Mouse (Mus musculus): ENCODE measurements at regions not wholly inside any gene's neighbourhood (a gene's known extent, or its start where the extent isn't known, plus 50 kb on each side); places are given as distances from the start of the nearest gene placed in this dataset.

GRCm38 (mm10) chr6:31718843-31719242, 155.1 kb upstream of the Podxl start:
- no peak for TF ChIP-seq CTCF (IDR thresholded peaks at IDR 0.05; ENCODE audit: borderline replicate concordance, control insufficient read depth, extremely low read depth, insufficient read depth, low read length, poor library complexity)
- no peak for TF ChIP-seq POLR2A (IDR thresholded peaks at IDR 0.05; ENCODE audit: control insufficient read depth, extremely low read depth, insufficient read depth, low read length, poor library complexity)
- Histone ChIP-seq H3K27ac (ENCODE audit: control insufficient read depth, insufficient read depth, low read length) (no peak overlapping the region), H3K27me3 (ENCODE audit: control insufficient read depth, insufficient read depth, low read length) (no peaks in the 10 kb centered on the region), H3K4me3 (ENCODE audit: control insufficient read depth, insufficient read depth, low read length) (no peak overlapping the region), H3K36me3 (ENCODE audit: control insufficient read depth, insufficient read depth, low read length) (no peaks in the 10 kb centered on the region), H3K4me1 (replicated peaks; ENCODE audit: control insufficient read depth, insufficient read depth, low read length) (no peaks in the 10 kb centered on the region)
- WGBS, result 90% methylated on average over 4 of the region's 4 CpGs
- DNase-seq, result no peak

GRCm38 (mm10) chr6:31717531-31717930, 153.8 kb upstream of the Podxl start:
- 30% methylated on average over 12 of the region's 12 CpGs for WGBS
- no peak overlapping the region for H3K4me3 ChIP-seq (ENCODE audit: control insufficient read depth, insufficient read depth, low read length)
- H3K27ac ChIP-seq (ENCODE audit: control insufficient read depth, insufficient read depth, low read length), result no peak overlapping the region
- H3K4me1 ChIP-seq (replicated peaks; ENCODE audit: control insufficient read depth, insufficient read depth, low read length), result no peaks in the 10 kb centered on the region
- no peak for DNase-seq
- no peaks in the 10 kb centered on the region for H3K27me3 ChIP-seq (ENCODE audit: control insufficient read depth, insufficient read depth, low read length)
- TF ChIP-seq POLR2A (IDR thresholded peaks at IDR 0.05; ENCODE audit: control insufficient read depth, extremely low read depth, insufficient read depth, low read length, poor library complexity), result no peak
- TF ChIP-seq CTCF (IDR thresholded peaks at IDR 0.05; ENCODE audit: borderline replicate concordance, control insufficient read depth, extremely low read depth, insufficient read depth, low read length, poor library complexity), result no peak
- no peaks in the 10 kb centered on the region for H3K36me3 ChIP-seq (ENCODE audit: control insufficient read depth, insufficient read depth, low read length)

- Histone ChIP-seq H3K27ac (ENCODE audit: control insufficient read depth, insufficient read depth, low read length) (no peak overlapping the region), H3K4me3 (ENCODE audit: control insufficient read depth, insufficient read depth, low read length) (no peak overlapping the region), H3K27me3 (ENCODE audit: control insufficient read depth, insufficient read depth, low read length) (no peaks in the 10 kb centered on the region), H3K4me1 (replicated peaks; ENCODE audit: control insufficient read depth, insufficient read depth, low read length) (no peaks in the 10 kb centered on the region), H3K36me3 (ENCODE audit: control insufficient read depth, insufficient read depth, low read length) (no peaks in the 10 kb centered on the region)
- WGBS, result 67% methylated on average over 3 of the region's 3 CpGs
- no peak for TF ChIP-seq CTCF (IDR thresholded peaks at IDR 0.05; ENCODE audit: borderline replicate concordance, control insufficient read depth, extremely low read depth, insufficient read depth, low read length, poor library complexity)
- no peak for TF ChIP-seq POLR2A (IDR thresholded peaks at IDR 0.05; ENCODE audit: control insufficient read depth, extremely low read depth, insufficient read depth, low read length, poor library complexity)
- no peak for DNase-seq
Measured at GRCm38 (mm10) chr6:31707256-31707655, 143.5 kb upstream of the Podxl start.

- 83% methylated on average over 6 of the region's 6 CpGs for WGBS
Measured at GRCm38 (mm10) chr6:31704191-31704590, 140.4 kb upstream of the Podxl start.

GRCm38 (mm10) chr6:31702931-31703330, 139.2 kb upstream of the Podxl start:
- H3K27ac ChIP-seq (ENCODE audit: control insufficient read depth, insufficient read depth, low read length), result no peak overlapping the region
- 48% methylated on average over 7 of the region's 7 CpGs for WGBS

More at GRCm38 (mm10) chr6:31704191-31704590, 140.4 kb upstream of the Podxl start:
- no peak overlapping the region for H3K27ac ChIP-seq (ENCODE audit: control insufficient read depth, insufficient read depth, low read length)
- no peaks in the 10 kb centered on the region for H3K36me3 ChIP-seq (ENCODE audit: control insufficient read depth, insufficient read depth, low read length)
- TF ChIP-seq POLR2A (IDR thresholded peaks at IDR 0.05; ENCODE audit: control insufficient read depth, extremely low read depth, insufficient read depth, low read length, poor library complexity) (no peak), CTCF (IDR thresholded peaks at IDR 0.05; ENCODE audit: borderline replicate concordance, control insufficient read depth, extremely low read depth, insufficient read depth, low read length, poor library complexity) (no peak)
- DNase-seq, result no peak
- H3K4me1 ChIP-seq (replicated peaks; ENCODE audit: control insufficient read depth, insufficient read depth, low read length), result no peaks in the 10 kb centered on the region
- no peaks in the 10 kb centered on the region for H3K27me3 ChIP-seq (ENCODE audit: control insufficient read depth, insufficient read depth, low read length)
- H3K4me3 ChIP-seq (ENCODE audit: control insufficient read depth, insufficient read depth, low read length), result no peak overlapping the region

GRCm38 (mm10) chr6:31695885-31696284, 132.1 kb upstream of the Podxl start:
- no peaks in the 10 kb centered on the region for H3K4me1 ChIP-seq (replicated peaks; ENCODE audit: control insufficient read depth, insufficient read depth, low read length)
- no peaks in the 10 kb centered on the region for H3K27me3 ChIP-seq (ENCODE audit: control insufficient read depth, insufficient read depth, low read length)
- TF ChIP-seq CTCF (IDR thresholded peaks at IDR 0.05; ENCODE audit: borderline replicate concordance, control insufficient read depth, extremely low read depth, insufficient read depth, low read length, poor library complexity), result no peak
- no peak for TF ChIP-seq POLR2A (IDR thresholded peaks at IDR 0.05; ENCODE audit: control insufficient read depth, extremely low read depth, insufficient read depth, low read length, poor library complexity)
- no peaks in the 10 kb centered on the region for H3K36me3 ChIP-seq (ENCODE audit: control insufficient read depth, insufficient read depth, low read length)
- 67% methylated on average over 3 of the region's 3 CpGs for WGBS
- H3K27ac ChIP-seq (ENCODE audit: control insufficient read depth, insufficient read depth, low read length), result no peak overlapping the region
- no peak overlapping the region for H3K4me3 ChIP-seq (ENCODE audit: control insufficient read depth, insufficient read depth, low read length)
- no peak for DNase-seq

More at GRCm38 (mm10) chr6:31702931-31703330, 139.2 kb upstream of the Podxl start:
- no peaks in the 10 kb centered on the region for H3K36me3 ChIP-seq (ENCODE audit: control insufficient read depth, insufficient read depth, low read length)
- TF ChIP-seq POLR2A (IDR thresholded peaks at IDR 0.05; ENCODE audit: control insufficient read depth, extremely low read depth, insufficient read depth, low read length, poor library complexity) (no peak), CTCF (IDR thresholded peaks at IDR 0.05; ENCODE audit: borderline replicate concordance, control insufficient read depth, extremely low read depth, insufficient read depth, low read length, poor library complexity) (no peak)
- DNase-seq, result no peak
- no peaks in the 10 kb centered on the region for H3K4me1 ChIP-seq (replicated peaks; ENCODE audit: control insufficient read depth, insufficient read depth, low read length)
- H3K4me3 ChIP-seq (ENCODE audit: control insufficient read depth, insufficient read depth, low read length), result no peak overlapping the region
- H3K27me3 ChIP-seq (ENCODE audit: control insufficient read depth, insufficient read depth, low read length), result no peaks in the 10 kb centered on the region

- WGBS, result 10% methylated on average over 1 of the region's 1 CpGs
- no peak for DNase-seq
- Histone ChIP-seq H3K4me3 (ENCODE audit: control insufficient read depth, insufficient read depth, low read length) (no peak overlapping the region), H3K27ac (ENCODE audit: control insufficient read depth, insufficient read depth, low read length) (no peak overlapping the region), H3K27me3 (ENCODE audit: control insufficient read depth, insufficient read depth, low read length) (no peaks in the 10 kb centered on the region), H3K36me3 (ENCODE audit: control insufficient read depth, insufficient read depth, low read length) (no peaks in the 10 kb centered on the region), H3K4me1 (replicated peaks; ENCODE audit: control insufficient read depth, insufficient read depth, low read length) (no peaks in the 10 kb centered on the region)
- TF ChIP-seq CTCF (IDR thresholded peaks at IDR 0.05; ENCODE audit: borderline replicate concordance, control insufficient read depth, extremely low read depth, insufficient read depth, low read length, poor library complexity) (no peak), POLR2A (IDR thresholded peaks at IDR 0.05; ENCODE audit: control insufficient read depth, extremely low read depth, insufficient read depth, low read length, poor library complexity) (no peak)
Measured at GRCm38 (mm10) chr6:31693047-31693446, 129.3 kb upstream of the Podxl start.
